Mouse (Mus musculus): Measurements from ENCODE around the gene Sh3d19. TPM values are rescaled to one million over a fixed set of nuclear protein-coding genes. Genes with fewer than 3 reads are reported as not detected.
A peak's percentile ranks its signal among the peaks of the same experiment; 100 is the strongest.

Sh3d19 gene
- 10 to 100 TPM; 21.4 to 21.5 TPM for total RNA-seq (2021)

- peak; percentile 85 for DNase-seq
Measured at GRCm38 (mm10) chr3:85970742-85971598, at the start of gene Sh3d19. Sh3d19 (plus strand) TSS chr3:85971109.

DNA sequence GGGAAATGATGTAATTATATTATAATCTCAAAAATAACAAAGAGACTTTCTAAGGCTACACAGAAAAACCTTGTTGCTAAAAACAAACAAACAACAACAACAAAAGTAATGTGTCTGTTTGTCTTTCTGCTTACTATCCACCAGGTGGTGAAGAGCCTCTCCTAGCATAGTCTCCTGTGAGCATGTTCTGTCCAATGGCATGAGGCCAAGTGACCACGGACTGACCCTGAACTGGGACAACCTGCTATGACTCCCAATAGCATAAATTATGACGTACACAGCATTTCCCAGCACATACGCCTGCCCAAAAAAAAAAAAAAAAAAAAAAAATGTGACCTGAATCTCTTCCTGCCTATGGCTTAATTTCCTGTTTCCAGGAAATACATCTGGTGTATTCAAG, 48.6 kb upstream of the Sh3d19 start:
- DNase-seq: peak; percentile 68

GRCm38 (mm10) chr3:85923343-85923742, 47.6 kb upstream of the Sh3d19 start:
- no peak for DNase-seq

GRCm38 (mm10) chr3:85923954-85924945, 46.7 kb upstream of the Sh3d19 start:
- DNase-seq: peak; percentile 88

DNA sequence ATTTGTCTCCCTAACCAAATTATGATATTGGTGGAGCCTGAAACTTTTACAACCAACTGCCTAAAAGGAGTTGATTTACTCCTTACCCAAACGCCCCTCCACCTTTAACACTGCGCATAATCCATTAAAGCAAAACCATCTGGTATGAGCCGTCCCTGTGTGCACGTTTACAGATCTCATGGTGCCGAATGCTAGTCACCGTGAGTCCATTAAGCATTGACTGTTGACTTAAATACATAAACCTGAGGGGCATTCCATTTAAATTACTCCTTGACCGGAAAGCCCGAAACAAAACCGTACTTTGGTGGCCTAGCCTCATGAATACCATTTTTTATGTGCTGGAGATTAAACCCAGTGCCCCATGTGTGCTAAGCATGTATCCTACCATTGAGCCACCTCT, 43.6 kb upstream of the Sh3d19 start:
- no peak for DNase-seq

- no peak for DNase-seq
Measured at GRCm38 (mm10) chr3:85928140-85928611, 42.7 kb upstream of the Sh3d19 start.

DNA sequence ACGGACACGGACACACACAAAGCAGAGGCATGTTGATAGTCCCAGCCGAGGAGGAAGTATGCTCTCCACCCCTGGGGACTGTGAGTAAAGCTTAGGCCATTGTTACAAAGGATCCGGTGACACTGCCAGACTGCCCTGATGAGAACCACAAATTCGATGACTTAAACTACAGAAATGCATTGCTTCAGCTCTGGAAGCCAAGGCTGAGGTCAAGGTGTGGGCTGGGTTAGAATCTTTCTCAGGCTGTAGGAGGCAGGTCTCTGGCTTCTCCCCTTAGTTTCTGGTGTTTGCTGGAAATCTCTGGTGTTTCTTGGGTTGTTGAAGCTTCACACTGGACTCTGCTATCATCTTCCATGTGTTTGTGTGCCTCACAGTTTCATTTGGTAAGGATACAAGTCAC, 41.2 kb upstream of the Sh3d19 start:
- DNase-seq: no peak

DNA sequence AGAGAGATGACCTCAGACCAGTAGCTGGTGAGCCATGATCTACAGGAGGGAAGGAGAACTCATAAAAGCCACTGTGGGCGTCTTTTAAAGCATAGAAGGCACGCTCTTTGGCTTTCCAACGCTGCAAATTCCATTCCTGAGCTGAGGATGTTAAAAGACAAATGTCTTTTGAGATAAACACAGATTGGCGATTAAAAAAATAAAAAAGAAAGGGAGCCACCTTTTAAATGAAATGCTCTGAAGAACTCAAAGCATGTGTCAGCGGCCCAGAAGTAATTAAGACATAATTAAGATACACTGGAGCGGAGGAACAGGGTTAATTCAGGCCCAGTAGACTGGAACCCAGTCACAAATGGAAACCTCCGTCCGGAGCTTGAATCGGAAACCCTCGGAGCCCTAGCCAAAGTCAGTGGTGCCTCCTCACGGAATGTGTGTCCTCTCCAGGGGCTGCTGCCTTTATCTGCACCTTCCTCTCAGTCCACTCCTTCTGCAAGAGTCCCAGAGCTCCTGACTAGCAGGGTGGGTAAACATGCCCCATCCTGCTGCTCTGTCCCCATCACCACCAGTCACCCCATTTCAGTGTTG, 40.1 kb upstream of the Sh3d19 start:
- DNase-seq: no peak

DNA sequence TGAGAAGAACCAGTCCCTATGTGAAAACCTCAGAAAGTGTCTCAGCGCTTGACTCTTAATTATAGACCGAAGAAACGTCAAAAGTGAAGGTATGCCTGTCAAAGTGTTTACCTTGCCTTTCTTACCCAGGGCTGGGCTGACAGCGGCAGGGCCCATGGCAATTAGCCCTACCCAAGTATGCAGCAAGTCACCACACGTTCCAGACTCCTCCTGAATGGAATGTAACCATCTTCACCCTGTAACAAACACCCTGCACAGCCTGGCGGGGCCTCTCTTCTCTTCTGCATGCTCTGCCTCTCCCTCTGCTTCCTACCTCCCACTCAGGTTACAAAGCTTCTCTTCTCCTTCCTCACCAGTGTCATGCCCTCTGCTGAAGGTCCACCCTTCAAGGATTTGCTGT, 39.0 kb upstream of the Sh3d19 start:
- no peak for DNase-seq

DNA sequence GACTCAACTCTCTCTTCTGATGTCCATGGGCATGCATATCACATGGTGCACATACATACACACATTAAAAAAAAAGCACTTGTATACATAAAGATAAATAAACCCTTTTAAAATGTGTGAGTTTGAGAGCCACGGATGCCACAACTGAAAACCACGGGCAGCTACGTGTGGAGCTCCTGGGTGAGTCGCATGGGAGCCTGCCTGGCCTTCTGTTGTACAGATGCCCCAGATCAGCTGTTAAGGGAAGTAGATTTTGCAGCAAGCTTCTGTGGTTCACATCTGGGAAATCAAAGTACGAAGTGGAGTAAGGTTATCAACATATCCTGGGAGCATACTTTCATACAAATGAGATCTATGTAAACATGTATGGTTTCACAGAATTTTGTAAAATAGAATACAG, 37.3 kb upstream of the Sh3d19 start:
- no peak for DNase-seq

GRCm38 (mm10) chr3:85950914-85951313, 20.0 kb upstream of the Sh3d19 start:
- DNase-seq: no peak

DNA sequence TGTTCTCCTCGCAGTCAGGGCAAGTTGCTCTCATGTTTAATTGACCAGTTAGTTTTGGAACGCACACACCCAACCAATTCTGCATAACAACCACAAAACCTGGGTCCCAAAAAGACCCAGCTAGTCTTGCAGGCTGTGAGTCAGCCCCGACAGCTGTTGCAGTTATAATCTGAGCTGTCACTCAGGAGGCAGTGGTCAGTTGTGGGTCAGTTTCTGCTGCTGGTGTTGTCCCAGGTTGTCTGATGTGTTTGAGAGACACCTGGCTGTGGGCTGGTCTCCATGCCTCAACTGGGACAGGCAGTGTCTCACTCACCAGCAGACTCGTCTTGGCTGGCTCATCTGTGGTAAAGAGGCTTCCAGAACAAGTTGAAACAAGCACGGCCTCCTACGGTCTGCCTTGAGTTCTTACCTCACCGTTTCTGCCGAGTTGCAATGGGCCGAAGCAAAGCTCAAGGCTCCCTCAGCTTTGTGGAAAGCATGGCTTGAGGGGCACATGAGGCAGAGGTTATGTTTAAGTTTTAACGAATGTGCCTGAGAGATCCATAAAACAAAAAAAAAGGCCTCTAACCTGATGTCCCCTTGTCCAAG, 18.1 kb upstream of the Sh3d19 start:
- DNase-seq: no peak

- DNase-seq: no peak
Measured at GRCm38 (mm10) chr3:85955269-85955668, 15.6 kb upstream of the Sh3d19 start.

DNA sequence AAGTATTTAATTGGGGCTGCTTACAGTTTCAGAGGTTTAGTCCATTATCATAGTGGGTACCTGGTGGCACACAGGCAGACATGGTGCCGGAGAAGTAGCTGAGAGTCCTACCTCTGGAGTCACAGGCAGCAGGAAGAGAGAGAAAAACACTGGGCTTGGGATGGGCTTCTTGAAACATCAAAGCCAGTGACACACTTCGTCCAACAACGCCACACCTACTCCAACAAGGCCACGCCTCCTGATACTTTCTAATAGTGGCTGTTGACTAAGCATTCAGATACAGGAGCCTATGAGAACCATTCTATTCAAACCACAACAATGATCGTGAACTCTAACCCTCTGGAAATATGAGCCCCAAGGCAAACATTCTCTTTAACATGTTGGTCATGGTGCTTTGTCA, 15.2 kb upstream of the Sh3d19 start:
- DNase-seq: no peak

DNA sequence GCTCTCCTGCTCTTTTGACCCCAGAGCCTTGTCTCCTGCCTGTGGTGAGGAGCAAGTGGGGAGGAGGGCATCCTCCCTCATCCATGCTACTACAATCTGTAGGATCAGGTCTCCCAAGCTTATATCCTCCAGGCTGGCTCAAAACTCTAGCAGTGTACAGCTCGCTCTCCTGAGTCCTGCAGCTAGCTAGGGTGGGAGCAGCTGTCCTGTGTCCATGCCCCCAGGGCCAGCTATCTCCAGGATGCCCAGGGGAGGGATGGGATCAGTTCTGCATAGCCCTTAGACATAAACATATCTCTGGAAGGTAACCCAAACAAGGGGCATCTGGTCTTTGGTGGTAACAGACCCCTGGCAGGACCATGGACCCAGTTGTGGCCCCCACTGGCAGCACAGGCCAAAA, 11.2 kb upstream of the Sh3d19 start:
- no peak for DNase-seq

DNA sequence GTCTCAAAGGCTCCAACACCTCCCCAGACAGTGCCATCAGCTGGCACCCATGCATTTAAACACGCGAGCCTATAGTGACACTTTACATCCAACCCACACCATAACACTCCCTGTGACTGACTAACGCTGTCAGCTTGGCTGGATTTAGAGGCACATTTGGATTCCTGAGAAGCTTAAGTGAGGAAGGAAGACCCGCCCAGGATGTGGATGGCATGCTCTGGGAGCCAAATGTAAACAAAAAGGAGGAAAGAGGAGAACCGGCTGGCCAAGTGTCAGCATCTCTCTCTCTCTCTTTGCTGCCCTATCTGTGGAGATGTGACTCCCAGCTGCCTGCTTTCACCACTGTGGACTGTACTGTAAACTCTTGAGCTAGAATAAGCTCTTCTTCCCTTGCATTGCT, 9.8 kb upstream of the Sh3d19 start:
- DNase-seq: peak; percentile 17

GRCm38 (mm10) chr3:85965479-85965878, 5.4 kb upstream of the Sh3d19 start:
- DNase-seq: no peak

DNA sequence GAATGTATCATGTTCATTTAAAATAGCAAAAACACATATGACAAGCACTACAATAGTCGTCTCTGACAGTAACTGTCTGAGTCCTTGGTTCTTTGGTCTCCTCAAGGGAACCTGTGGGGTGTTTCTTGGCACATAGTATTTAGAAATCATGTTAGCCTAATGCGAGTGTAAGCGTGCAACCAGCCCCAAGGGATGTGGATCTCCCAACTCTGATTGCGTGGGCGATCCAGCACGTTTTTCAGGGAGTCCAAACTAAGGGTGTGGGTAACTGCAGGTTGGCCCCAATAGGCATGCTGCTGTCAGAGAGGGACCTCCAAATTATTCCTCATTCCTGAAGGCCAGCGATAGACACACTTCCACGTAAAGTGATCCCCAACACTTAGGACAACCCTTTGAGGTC, 1.9 kb upstream of the Sh3d19 start:
- DNase-seq: no peak

DNA sequence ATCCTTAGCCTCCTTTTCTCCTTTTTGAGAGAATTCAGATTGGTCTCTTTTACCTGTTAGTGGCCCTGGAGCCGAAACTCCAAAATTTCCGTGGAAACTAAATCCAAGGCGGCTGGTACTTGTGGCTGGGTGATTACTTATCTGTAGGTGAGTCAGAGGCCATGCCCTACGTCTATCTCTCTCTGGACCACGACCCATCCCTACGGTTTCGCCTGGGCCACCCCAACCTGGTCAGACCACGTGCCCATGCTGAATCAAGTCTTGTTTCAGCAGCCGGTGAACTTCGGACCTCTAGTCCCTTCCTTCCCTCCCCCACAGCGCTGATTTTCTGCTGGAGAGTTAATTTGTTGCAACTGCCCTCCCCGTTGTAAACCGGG, 678 bp downstream of the Sh3d19 start:
- DNase-seq: peak; percentile 11

DNA sequence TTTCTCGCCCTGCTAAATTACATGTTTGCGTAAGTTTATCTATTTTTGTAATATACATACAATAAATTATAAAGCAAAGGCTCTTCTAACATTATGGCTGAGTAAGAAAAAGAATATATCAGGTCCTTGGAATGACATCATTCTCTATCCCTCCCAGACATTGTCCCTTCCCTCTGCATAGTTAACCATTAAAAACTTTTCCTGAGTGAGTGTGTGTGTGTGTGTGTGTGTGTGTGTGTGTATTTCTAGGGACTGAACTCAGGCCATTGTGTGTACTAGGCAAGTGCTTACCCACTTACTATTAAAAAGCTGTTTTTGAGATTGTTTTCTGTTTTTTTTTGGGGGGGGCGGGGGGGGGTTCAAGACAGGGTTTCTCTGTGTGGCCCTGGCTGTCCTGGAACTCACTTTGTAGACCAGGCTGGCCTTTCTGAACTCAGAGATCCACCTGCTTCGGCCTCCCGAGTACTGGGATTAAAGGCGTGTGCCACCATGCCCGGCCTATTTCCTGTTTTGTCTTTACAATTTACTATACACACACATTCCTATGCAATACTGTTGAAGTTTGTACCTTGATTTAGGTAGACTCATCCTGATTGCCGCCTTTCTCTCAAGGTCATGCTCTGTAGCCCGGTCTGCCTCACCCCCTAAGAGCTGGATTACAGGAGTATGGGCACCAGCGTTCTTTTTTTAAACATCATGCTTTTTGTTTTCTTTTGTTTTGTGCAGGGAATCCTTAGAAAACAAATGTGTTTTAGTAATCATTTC, 2.6 kb downstream of the Sh3d19 start:
- DNase-seq: no peak

GRCm38 (mm10) chr3:85974451-85974850, 3.5 kb downstream of the Sh3d19 start:
- no peak for DNase-seq

DNA sequence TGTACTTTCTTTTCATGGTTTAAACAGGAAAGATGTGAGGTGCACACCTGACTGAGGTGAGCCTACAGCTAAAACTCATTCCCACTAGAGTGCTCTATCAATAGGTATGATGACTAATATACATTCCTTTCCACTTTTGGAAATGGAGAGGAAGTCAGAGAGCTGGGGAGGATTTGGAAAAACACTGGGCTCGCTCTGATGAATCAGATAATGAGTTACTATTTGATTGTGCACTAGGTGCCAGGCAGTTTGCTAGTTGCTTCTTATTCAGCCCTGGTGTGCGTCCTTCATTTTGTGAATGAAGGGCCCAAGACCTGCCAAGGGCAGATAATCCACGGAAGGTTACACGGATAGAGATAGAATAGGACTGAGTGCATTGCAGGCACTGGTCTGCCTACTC, 9.1 kb downstream of the Sh3d19 start:
- DNase-seq: no peak
